Mouse (Mus musculus): ENCODE measurements around the gene Dhx34. TPM values are rescaled to one million over a fixed set of nuclear protein-coding genes. Genes with fewer than 3 reads are reported as not detected.

Gene Dhx34
- total RNA-seq, 2 experiments from 2014 or later, result 10.8 to 11.3 TPM

DNA sequence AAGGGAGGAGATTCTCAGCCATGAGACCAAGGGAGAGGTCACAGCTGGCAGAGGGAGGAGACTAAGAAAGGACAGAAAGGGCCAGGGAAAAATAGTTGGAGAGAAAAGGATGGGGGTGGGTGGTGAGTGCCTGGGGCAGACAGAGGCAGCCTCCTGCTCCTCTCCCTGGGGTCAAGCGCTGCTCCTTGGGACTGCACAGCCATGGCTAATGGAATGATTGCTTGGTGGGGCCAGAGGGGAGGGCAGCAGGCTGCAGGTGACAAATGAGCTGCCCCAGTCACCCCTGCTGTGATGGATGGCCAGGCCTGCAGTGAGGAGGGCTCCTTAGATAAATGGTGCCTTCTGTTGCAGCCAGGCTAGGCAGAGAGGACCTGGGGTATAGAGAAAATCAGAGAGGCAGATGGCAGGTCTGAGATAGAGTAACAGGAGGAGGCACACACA lies 49.7 kb downstream of the Dhx34 start:
- no peak for DNase-seq (ENCODE audit: low spot score in 2 of 2)

DNA sequence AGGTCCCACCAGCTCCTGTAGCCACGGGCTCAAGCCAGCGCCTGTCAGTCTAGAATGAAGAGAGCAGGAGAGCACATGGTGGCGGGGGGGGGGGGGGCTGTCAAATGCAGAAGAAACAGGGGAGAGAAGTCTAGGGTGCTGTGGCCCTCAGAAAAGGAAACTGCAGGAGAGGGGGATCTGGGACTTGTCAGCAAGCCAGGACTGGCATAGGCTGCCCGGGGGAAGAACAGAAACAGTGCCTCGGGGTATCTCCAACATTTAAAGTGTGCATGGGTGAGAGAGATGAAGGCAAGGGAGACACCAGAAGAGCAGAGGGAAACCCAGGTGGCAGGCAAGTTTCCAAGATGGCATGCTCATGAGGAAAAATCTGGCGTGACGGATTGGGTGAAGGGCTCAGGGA lies 59.8 kb downstream of the Dhx34 start:
- DNase-seq (ENCODE audit: low spot score in 2 of 2), result peak in 1 of 2 experiments; percentile 44

DNA sequence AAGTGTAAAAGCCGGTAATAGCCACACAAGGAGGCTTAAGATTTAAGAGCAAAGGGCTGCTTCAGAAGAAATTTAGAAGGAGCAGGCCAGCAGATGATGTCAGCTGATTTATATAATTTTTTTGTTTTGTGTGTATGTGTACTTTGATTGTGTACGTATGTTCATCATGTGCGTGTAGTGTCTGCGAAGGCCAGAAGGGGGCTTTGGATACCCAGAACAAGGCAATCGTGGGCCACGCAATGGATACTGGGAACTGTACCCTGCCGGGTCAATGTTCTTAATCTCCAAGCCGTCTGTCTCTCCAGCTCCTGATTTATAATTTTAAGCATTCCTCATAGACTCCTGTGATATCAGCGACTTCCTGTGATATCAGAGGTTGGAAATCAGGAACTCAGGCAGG lies 60.5 kb downstream of the Dhx34 start:
- no peak for DNase-seq (ENCODE audit: low spot score in 2 of 2)

DNA sequence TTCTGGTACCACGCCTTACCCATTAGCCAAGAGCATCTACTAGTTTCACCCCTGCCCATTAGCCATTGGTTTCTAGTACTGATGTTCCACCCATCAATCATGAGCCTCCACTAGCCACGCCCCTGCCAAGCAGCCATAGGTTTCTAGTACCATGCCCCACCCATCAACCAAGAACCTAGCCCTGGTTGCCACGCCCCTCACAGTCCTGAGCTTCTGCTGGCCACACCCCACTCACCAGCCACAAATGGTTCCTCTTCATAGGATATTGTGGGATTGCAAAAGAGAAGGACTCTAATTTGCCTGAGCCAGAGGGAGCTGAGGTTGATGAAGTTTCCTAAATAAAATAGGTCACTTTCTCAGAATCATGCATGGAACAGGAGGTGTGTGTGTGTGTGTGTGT lies 61.1 kb downstream of the Dhx34 start:
- DNase-seq (ENCODE audit: low spot score in 2 of 2), result no peak

DNA sequence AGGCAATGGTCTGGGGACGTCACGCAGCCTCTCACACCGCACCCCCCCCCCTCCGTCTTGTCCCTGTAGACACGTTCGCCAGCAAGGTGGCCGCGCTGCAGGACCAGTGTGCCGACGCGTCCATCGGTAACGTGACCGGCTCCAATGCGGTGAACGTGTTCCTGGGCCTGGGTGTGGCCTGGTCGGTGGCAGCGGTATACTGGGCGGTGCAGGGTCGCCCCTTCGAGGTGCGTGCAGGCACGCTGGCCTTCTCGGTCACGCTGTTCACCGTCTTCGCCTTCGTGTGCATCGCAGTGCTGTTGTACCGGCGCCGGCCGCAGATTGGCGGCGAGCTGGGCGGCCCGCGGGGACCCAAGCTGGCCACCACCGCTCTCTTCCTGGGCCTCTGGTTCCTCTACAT lies 63.1 kb downstream of the Dhx34 start:
- no peak for DNase-seq (ENCODE audit: low spot score in 2 of 2)

DNA sequence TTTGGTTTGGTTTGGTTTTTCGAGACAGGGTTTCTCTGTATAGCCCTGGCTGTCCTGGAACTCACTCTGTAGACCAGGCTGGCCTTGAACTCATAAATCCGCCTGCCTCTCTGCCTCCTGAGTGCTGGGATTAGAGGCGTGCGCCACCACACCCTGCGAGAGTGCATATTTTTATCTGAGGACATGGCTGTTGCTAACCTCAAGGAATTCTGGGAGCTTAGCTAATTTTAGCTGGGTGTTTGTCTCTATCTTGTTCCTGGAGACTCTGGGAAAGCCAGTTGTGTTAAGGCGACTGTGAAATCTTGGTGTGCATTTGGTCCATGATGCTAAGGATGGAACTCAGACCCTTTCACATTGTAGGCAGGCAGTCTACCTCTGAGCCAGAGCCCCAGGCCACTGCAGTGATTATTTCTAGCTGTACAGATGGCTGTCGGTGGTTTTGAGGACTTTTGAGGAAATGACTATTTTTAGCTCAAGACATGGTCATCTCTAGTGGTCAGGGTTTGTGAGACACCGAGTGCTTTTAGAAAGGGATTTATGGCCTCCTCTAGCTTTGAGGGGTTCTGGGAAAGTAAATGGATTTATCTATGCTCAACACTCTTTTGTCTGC lies 65.6 kb downstream of the Dhx34 start:
- DNase-seq (ENCODE audit: low spot score in 2 of 2), result no peak

DNA sequence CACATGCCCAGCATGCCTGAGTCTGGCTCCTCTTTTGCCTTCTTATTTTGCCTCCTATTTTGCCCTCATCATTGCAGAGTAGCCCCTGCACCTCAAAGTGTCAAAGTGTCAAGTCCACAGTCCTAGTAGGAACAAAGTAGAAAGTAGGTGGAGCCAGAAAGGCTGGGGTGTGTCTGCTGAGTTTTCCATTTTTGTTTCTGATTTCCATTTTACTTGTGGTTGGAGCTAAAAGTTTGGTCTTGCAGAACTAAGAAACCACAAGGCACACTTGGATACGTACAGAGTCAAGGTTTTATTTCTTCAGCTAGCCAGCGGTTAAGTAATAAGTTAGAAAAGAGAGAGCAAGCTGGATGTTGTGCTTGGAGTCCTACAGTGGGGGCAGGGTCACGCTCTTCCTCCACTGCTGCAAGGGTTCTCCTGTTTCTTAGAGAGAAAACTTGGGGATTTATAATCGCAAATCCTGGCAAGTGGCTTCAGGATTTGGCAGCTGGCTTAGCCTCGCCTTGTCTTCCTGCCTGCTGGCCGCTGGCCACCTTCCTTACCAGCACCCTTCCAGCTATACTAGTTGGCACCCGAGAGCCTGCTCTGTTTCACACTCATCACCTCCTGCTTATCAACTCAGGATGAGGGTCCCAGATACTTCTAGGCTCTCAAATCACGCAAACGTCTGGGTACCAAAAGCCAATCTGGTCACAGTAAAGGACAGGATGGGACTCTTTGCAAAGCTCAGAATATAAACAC lies 66.5 kb downstream of the Dhx34 start:
- no peak for DNase-seq (ENCODE audit: low spot score in 2 of 2)

DNA sequence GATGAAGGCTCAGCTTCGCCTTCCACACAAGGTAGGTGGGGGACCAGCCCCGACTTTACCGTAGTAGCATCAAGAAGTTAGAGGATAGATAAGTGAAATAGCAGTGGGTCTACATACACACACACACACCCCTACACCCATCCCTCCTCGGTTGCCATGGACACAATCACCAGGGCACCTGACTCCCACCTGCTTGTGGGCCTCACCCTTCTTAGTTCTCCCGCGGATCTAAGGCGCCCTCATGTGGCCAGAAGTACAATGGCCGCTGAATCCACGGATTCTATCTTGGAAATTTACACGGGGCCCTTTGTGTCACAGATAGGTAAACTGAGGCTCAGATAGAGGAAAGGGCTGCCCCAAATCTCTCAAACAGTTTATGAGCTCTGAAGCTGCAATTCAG lies 68.3 kb downstream of the Dhx34 start:
- peak; percentile 65 to 73 for DNase-seq (ENCODE audit: low spot score in 2 of 2)

DNA sequence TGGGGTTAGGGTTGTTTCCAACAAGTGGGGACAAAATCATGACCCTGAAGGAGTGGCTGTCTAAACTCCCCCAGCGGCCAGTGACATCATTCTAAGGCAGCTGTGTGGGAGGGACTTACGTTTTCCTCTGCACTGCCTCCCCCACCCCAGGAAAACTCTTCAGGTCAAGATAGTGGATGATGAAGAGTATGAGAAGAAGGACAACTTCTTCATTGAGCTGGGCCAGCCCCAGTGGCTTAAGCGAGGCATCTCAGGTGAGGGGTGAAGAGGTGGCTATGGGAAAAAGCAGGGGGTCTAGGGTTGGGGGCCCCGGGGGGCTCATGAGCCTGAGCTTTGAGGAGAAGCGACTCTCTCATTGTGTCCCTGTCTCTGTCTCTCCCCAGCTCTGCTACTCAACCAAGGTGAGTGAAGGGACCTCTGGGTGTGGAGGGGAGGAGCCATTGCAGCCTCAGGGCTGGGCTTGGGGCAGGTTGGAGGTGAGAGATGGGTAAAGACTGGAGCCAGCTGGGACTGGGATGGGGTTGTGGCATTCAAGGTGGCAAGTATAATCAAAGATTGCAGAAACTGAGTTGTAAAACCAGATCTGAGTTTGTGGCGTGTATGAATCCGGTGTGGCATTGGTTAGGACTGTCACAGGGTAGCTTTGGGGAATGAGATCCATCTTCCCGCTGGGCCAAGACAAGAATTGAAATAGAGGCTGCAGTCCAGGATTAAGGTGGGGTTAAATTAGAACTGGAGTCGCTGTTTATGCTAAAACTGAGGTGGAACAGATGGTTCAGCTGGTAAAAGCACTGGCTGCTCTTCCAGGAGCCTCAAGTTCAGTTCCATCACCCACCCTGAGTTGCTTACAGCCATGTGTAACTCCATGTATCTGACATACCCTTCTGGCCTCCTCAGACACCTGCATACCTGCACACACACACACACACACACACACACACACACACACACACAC lies 71.4 kb downstream of the Dhx34 start:
- no peak for DNase-seq (ENCODE audit: low spot score in 2 of 2)

DNA sequence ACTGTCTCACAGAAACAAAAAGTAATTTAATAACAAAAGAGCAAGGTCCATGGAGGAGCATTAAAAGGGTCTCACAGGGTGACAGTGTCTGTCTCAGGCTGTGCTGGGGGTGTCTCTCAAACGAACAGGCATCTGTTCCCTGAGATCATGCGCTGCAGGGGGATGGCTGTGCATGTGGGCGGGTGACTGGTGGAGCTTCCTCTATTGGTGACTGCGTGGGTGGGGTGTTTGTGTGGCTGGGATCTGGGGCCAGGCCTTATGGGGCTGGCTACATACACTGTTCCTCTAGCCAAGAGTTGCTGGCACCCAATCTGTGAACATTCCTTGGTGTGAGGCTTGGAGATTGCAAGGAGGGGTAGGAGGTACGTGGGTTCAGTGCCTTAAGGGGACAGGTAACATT lies 72.6 kb downstream of the Dhx34 start:
- peak; percentile 63 to 69 for DNase-seq (ENCODE audit: low spot score in 2 of 2)

DNA sequence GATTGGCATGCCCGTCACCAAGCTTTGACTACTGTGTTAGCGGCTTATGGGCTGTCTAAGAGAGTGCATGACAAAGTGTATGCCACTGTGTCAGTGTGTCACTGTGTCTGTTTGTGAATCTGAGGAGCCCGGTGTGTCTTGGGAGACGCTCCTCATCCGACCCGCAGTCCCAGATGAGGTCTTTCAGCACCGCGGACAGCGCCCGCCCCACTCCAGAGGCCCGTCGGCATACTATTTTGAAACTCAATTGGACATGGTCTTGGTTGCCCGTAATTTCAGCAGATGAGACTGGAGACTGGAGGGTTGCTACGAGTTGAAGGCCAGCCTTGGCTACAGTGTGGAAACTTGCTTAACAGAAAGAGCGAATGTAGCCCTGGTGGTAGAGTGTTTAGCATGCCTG lies 74.2 kb downstream of the Dhx34 start:
- peak; percentile 57 to 66 for DNase-seq (ENCODE audit: low spot score in 2 of 2)

Other genes starting within 250 kb of the Dhx34 start
- 10 to 100 TPM; 19.3 to 21.1 TPM for gene Bicra, start 174.1 kb downstream of the Dhx34 start, total RNA-seq (2021)
- gene Zfp541, start 160.2 kb downstream of the Dhx34 start, total RNA-seq (2021), result under 1 TPM; 0.40 to 0.43 TPM
- 100 to 1,000 TPM; 191 to 195 TPM for gene Napa, start 123.6 kb downstream of the Dhx34 start, total RNA-seq (2021)
- gene Kptn, start 102.1 kb downstream of the Dhx34 start, total RNA-seq (2021), result 10 to 100 TPM; 33.3 to 39.1 TPM
- gene Slc8a2, start 92.2 kb downstream of the Dhx34 start, total RNA-seq (2021), result 100 to 1,000 TPM; 282 to 292 TPM
- gene Meis3, start 46.9 kb downstream of the Dhx34 start, total RNA-seq (2021), result 10 to 100 TPM; 36.2 to 41.5 TPM
- gene C5ar2, start 22.1 kb upstream of the Dhx34 start, total RNA-seq (2021), result under 1 TPM; 0.33 to 0.37 TPM
- 1 to 10 TPM; 1.1 to 1.3 TPM for gene C5ar1, start 37.5 kb upstream of the Dhx34 start, total RNA-seq (2021)
- 10 to 100 TPM; 35.4 to 35.8 TPM for gene Inafm1, start 51.6 kb upstream of the Dhx34 start, total RNA-seq (2021)
- 10 to 100 TPM; 81.4 to 98.8 TPM for gene Ccdc9, start 64.8 kb upstream of the Dhx34 start, total RNA-seq (2021)
- gene Bbc3, start 86.4 kb upstream of the Dhx34 start, total RNA-seq (2021), result 10 to 100 TPM; 28.0 to 30.0 TPM
- gene Sae1, start 165.8 kb upstream of the Dhx34 start, total RNA-seq (2021), result 100 to 1,000 TPM; 106 to 115 TPM
- 10 to 100 TPM; 46.4 to 52.8 TPM for gene Zc3h4, start 178.9 kb upstream of the Dhx34 start, total RNA-seq (2021)
- gene Tmem160, start 230.7 kb upstream of the Dhx34 start, total RNA-seq (2021), result 100 to 1,000 TPM in 1 of 2 experiments, 10 to 100 TPM in 1; 86.4 to 103 TPM